In genomic region chr1:139376638-139377286, GRCm38 (mm10) we compare ENCODE assay signal across 9 mouse cellular contexts. TPM values are rescaled to one million over a fixed set of nuclear protein-coding genes. Genes with fewer than 3 reads are reported as not detected.
A peak's percentile ranks its signal among the peaks of the same experiment; 100 is the strongest.
DNase-seq lines count a peak whose midpoint lies in the region; ATAC-seq lines count a peak whose summit lies in the region.
"Had no signal": no experiment of that assay in that cellular context is flagged by ENCODE, and none has a peak within 500 bp of the region (broad histone marks: within the 10 kb centered on the region; RNA-seq: fewer than 3 reads in every experiment).

Crb1 (minus strand) TSS chr1:139377100.

- no peak within 1 kb of the TSS for H3K27ac ChIP-seq in heart, embryonic 11.5 days (ENCODE audit: low read depth, low read length)
- H3K27ac ChIP-seq in forebrain, embryonic 14.5 days (ENCODE audit: low read depth, low read length), result peak within 1 kb of the TSS; percentile 67
- peak within 1 kb of the TSS; percentile 70 for H3K27ac ChIP-seq in midbrain, embryonic 10.5 days (replicated peaks)

- H3K4me2 ChIP-seq in heart, embryonic 11.5 days, result peak within 1 kb of the TSS; percentile 48
- peak within 1 kb of the TSS; percentile 45 for H3K4me2 ChIP-seq in forebrain, embryonic 14.5 days (ENCODE audit: low read length)

- H3K36me3 ChIP-seq in heart, embryonic 11.5 days (ENCODE audit: control insufficient read depth, insufficient read depth, low read length), result no peaks in the 10 kb centered on the region
- no peaks in the 10 kb centered on the region for H3K36me3 ChIP-seq in forebrain, embryonic 14.5 days (ENCODE audit: control insufficient read depth, insufficient read depth, low read length)
- H3K36me3 ChIP-seq in midbrain, embryonic 10.5 days, result no peaks in the 10 kb centered on the region

- 13% methylated on average over 5 of the region's 5 CpGs for WGBS in heart, embryonic 11.5 days (ENCODE audit: insufficient replicate concordance)
- WGBS in forebrain, embryonic 14.5 days, result 6% methylated on average over 5 of the region's 5 CpGs
- WGBS in midbrain, embryonic 10.5 days, result 11% methylated on average over 5 of the region's 5 CpGs

- no peaks in the 10 kb centered on the region for H3K9me3 ChIP-seq in heart, embryonic 11.5 days (replicated peaks; ENCODE audit: control insufficient read depth, low read length)
- H3K9me3 ChIP-seq in forebrain, embryonic 14.5 days (replicated peaks; ENCODE audit: control insufficient read depth, low read length), result no peaks in the 10 kb centered on the region
- H3K9me3 ChIP-seq in midbrain, embryonic 10.5 days (replicated peaks), result no peaks in the 10 kb centered on the region
- H3K9me3 ChIP-seq: megakaryocyte, embryonic 14.5 days had no signal

- ATAC-seq in heart, embryonic 11.5 days (replicated peaks; ENCODE audit: insufficient number of reproducible peaks, low FRiP score, low TSS enrichment), result no peak
- peak; percentile 73 for ATAC-seq in forebrain, embryonic 14.5 days
- no peak; the same call in 1 of the 2 replicates for ATAC-seq in megakaryocyte-erythroid progenitor cell, adult 5-6 weeks (replicated peaks; ENCODE audit: low FRiP score, low TSS enrichment, poor library complexity, severe bottlenecking)
- no peak for ATAC-seq in megakaryocyte, adult 5-6 weeks (ENCODE audit: poor library complexity, severe bottlenecking)

- peaks cover 3% of the 10 kb centered on the region for H3K4me1 ChIP-seq in heart, embryonic 11.5 days (ENCODE audit: control insufficient read depth, insufficient read depth, low read length)
- peaks cover 13% of the 10 kb centered on the region for H3K4me1 ChIP-seq in forebrain, embryonic 14.5 days (ENCODE audit: control insufficient read depth, insufficient read depth, low read length)
- H3K4me1 ChIP-seq in midbrain, embryonic 10.5 days, result peaks cover 27% of the 10 kb centered on the region

- H3K27me3 ChIP-seq in heart, embryonic 11.5 days (ENCODE audit: control insufficient read depth, insufficient read depth, low read length), result no peaks in the 10 kb centered on the region
- no peaks in the 10 kb centered on the region for H3K27me3 ChIP-seq in forebrain, embryonic 14.5 days (replicated peaks; ENCODE audit: control insufficient read depth, insufficient read depth, low read length)
- no peaks in the 10 kb centered on the region for H3K27me3 ChIP-seq in midbrain, embryonic 10.5 days (ENCODE audit: low read depth, poor library complexity, severe bottlenecking)

- H3K4me3 ChIP-seq in heart, embryonic 11.5 days (ENCODE audit: low read depth, low read length), result no peak within 1 kb of the TSS
- H3K4me3 ChIP-seq in forebrain, embryonic 14.5 days (ENCODE audit: low read depth, low read length), result peak within 1 kb of the TSS; percentile 24
- peak within 1 kb of the TSS; percentile 42 for H3K4me3 ChIP-seq in midbrain, embryonic 10.5 days
- H3K4me3 ChIP-seq: megakaryocyte, embryonic 14.5 days had no signal

- DNase-seq in heart, adult 9 months (ENCODE audit: low spot score in 2 of 2), result no peak
- DNase-seq in Muller cell, postnatal 12 days (ENCODE audit: inconsistent ontology term), result peak; percentile 77
- peak; percentile 73 for DNase-seq in forebrain, embryonic 14.5 days (ENCODE audit: low spot score)
- DNase-seq in midbrain, embryonic 10.5 days (ENCODE audit: low spot score), result peak; percentile 31
- DNase-seq in cerebellum, adult 11 months, result no peak

- H3K9ac ChIP-seq in heart, embryonic 11.5 days (ENCODE audit: low read depth, low read length), result 0 out of 2 replicates have a peak within 1 kb of the TSS, but pooled peaks have one; percentile 22
- H3K9ac ChIP-seq in forebrain, embryonic 14.5 days (ENCODE audit: low read length), result peak within 1 kb of the TSS; percentile 54; the same call in 1 of the 2 replicates

RNA-seq across cellular contexts. Expression of gene Crb1, which starts in this region (rescaled TPM):
- polyA plus RNA-seq in heart, embryonic 11.5 days (2014; fragmentation: Nextera tagmentation; extraction: Ambion mirVana), result 0.07 and 0.17 TPM in 2 replicates
- 1.3 and 1.8 TPM in 2 replicates for polyA plus RNA-seq in forebrain, embryonic 14.5 days (2014; fragmentation: Nextera tagmentation; extraction: Ambion mirVana)
- polyA plus RNA-seq in midbrain, embryonic 10.5 days (2016; fragmentation: Nextera tagmentation; extraction: Ambion mirVana), result 1.2 and 1.9 TPM in 2 replicates
- not detected in 2 replicates for total RNA-seq in megakaryocyte-erythroid progenitor cell, adult 5-6 weeks (2014; fragmentation: Nextera tagmentation)
- total RNA-seq in megakaryocyte-erythroid progenitor cell, adult 5-6 weeks (2017), result not detected in 2 replicates
- total RNA-seq in megakaryocyte, adult 5-6 weeks (2015), result not detected in 2 replicates
- not detected in 2 replicates for total RNA-seq in megakaryocyte, adult 5-6 weeks (2017)

Comparison
In these comparisons a context has a peak if more than half of its experiments do, and no peak if none do; other contexts are left out.
1. DNase-seq: peak in Muller cell, postnatal 12 days (single experiment), forebrain, embryonic 14.5 days (single experiment) and midbrain, embryonic 10.5 days (single experiment); none in heart, adult 9 months (0 of 2) and cerebellum, adult 11 months (single experiment).